Mouse (Mus musculus) neural tube, embryonic 10.5 days (tissue): ENCODE measurements around the gene Eif3c.

Experiments
- DNase-seq: peaks from one replicate; pipeline ENCODE4 v3.0.0-alpha.2; 2017; ENCODE audit warnings: low spot score; ENCODE audit errors: extremely low spot score

The Eif3c gene

DNA sequence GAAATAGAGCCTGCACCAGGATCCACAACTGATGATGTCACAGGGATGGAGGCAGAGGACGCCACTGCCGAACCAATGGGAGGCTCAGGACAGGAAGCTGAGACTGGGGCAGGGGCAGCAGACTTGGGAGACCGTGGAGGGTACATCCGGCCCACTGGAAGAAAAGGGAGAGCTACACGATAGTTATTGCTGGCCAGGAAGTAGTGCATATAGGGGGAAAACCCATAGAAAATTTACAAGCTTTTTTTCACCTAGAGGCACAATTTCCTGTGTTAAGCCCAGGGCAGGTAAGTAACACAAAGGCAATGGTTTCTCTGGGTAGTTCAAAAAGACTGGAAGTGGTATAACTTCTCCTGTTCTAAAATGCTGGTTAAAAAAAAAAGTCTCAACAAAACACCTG is 69.7 kb downstream of the Eif3c start:
- no peak for DNase-seq
